Mouse (Mus musculus): Measurements from ENCODE around the gene Cfap73.

Cfap73 gene

GRCm38 (mm10) chr5:120586741-120587615 lies 47.1 kb downstream of the Cfap73 start:
- peak; percentile 47 to 53 for DNase-seq (ENCODE audit: low spot score in 2 of 2)

- no peak for DNase-seq (ENCODE audit: low spot score in 2 of 2)
These were observed 49.1 kb downstream of the Cfap73 start for GRCm38 (mm10) chr5:120584968-120585367.

DNA sequence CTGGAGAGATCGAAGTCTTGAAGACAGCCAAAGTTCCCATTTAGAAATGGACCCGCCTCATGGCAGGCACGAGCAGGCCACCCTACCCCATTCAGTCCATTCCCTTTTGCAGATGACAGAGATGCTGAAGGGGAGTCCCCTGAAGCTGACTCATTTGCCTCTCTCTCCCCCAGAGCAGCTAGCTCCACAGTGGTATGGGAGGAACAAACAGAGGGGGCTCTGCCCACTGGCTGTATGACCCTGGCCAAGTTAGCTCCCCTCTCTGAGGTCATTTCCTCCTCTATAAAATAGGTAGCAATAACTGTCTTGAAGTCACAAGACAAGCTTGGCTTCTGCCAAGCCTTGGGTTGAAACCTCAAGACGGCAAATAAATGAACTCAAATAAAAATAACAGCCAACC lies 50.5 kb downstream of the Cfap73 start:
- DNase-seq (ENCODE audit: low spot score in 2 of 2), result no peak

DNA sequence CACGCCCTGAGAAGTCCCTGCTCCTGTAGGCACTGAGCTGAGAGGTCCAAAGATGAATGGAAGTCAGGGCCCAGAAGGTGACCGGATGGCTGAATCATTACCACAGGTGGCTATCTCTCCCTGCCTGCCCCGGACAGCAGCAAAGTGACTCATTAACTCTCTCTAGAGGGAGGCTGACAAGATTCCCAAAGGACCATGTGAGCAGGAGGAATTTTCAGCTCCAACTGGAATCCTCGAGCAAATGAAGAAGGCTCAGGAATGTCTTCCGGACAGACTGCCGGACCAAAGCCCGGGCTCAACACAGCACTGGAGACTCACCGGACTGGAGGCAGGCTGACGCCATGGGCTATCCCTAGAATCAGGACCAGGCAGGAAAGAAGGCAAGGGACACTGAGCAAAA lies 52.0 kb downstream of the Cfap73 start:
- no peak for DNase-seq (ENCODE audit: low spot score in 2 of 2)

DNA sequence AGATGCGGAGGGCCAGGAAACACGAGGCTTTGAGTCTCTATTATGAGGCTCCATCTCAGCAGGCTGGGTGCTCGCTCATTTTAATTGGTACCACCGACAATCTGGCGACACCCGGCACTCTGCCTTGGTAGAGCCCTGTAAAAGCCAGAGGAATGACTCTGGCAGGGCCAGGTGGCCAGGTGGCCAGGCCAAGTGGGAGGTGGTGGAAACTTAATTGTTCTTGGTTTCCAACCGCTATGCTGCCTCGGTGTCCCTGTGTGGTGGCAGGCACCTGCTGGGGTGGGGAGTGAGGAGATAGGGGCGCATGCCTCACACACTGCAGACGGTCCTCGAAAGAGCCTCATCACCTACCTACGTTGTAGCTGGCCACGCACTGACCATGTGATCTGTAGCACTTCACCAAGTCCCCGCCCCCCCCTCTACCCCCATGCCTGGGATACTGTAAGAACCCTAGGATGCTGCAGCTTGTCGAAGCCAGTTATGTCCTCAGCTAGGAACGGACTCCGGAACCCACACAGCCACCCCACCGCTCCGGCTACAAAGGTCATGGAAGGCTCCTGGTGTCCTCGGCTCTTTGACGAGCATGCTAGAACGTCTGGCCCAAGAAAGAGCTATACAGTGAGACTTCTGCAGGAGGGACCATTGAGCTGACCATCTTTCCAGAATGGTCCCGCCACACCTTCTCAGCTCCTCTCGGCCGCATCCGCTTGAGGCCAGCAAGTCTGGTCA lies 54.0 kb downstream of the Cfap73 start:
- DNase-seq (ENCODE audit: low spot score in 2 of 2), result no peak

DNA sequence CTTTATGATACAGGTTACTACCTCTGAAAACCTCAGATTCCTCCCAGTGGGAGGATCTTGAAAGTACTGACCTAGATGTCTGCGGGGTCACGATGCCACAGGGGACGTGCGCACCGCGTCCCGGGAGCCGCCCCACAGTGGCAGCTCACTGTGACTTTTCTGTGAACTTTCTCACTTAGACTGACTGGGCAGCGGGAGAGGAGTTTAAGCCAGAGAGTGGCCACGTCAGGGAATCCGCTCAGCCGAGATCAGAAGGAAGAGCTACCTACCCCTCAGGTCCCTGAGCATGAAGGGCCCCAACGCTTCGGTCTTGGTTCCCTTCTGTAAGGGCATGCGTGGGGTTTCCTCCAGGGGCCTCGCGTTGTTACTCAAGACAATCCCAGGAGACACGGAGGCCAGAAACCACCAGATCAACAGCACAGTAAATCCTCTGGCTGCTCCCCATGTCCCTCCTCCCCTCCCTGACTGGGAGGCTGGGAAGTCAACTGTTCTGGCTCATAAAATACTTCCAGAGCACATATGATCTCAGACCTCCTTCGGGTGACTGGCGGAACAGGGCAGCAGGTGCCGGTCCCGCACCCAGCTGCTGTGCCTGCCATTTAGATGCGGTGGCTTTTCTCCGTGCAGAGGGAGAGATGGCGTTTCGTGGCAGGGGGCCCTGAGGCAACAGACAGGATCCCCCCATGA lies 54.7 kb downstream of the Cfap73 start:
- no peak for DNase-seq (ENCODE audit: low spot score in 2 of 2)

- DNase-seq (ENCODE audit: low spot score in 2 of 2), result no peak
These were observed 55.4 kb downstream of the Cfap73 start for GRCm38 (mm10) chr5:120578504-120579081.

All from frontal cortex, postnatal 36 days (tissue).